Mouse (Mus musculus) myocyte (in vitro differentiated cells): ENCODE measurements around the gene Asic2. TPM values are rescaled to one million over a fixed set of nuclear protein-coding genes. Genes with fewer than 3 reads are reported as not detected.
A peak's percentile ranks its signal among the peaks of the same experiment; 100 is the strongest.

Experiments used
- H3K27me3 ChIP-seq: one replicate; pipeline ENCODE4 v1.6.1; 2011; ENCODE audit not compliant: control insufficient read depth, insufficient read depth, insufficient read length
- H3K36me3 ChIP-seq: one replicate; pipeline ENCODE4 v1.6.1; 2011; ENCODE audit not compliant: control insufficient read depth, insufficient read depth
- H3K4me2 ChIP-seq: one replicate; pipeline ENCODE4 v1.6.1; 2011; ENCODE audit warnings: low read depth, control low read depth
- H3K4me3 ChIP-seq: one replicate; pipeline ENCODE4 v1.5.1; 2011; ENCODE audit warnings: mild to moderate bottlenecking, control low read depth, moderate library complexity
- H3K79me2 ChIP-seq: one replicate; pipeline ENCODE4 v1.6.1; 2011; ENCODE audit not compliant: control insufficient read depth, insufficient read depth
- H3ac ChIP-seq: one replicate; pipeline ENCODE4 v1.6.1; 2011; ENCODE audit not compliant: control insufficient read depth, insufficient read length
- CEBPB ChIP-seq: IDR thresholded peaks from 2 replicates; pipeline ENCODE4 v1.6.1; 2011; ENCODE audit warnings: mild to moderate bottlenecking, moderate library complexity; ENCODE audit not compliant: poor library complexity, insufficient read depth, severe bottlenecking
- E2F4 ChIP-seq: IDR thresholded peaks from one replicate; pipeline ENCODE4 v1.6.1; 2011; ENCODE audit warnings: mild to moderate bottlenecking, control low read depth, moderate library complexity; ENCODE audit not compliant: insufficient read depth
- MAX ChIP-seq: IDR thresholded peaks from one replicate; pipeline ENCODE4 v1.6.1; 2011; ENCODE audit warnings: low read depth, mild to moderate bottlenecking, control low read depth
- MYOD1 ChIP-seq, 3 experiments: IDR thresholded peaks; one replicate each; pipeline ENCODE4 v1.6.1; 2011; ENCODE audit warnings: control low read depth in 2 of 3, low read depth in 2 of 3, mild to moderate bottlenecking in 2 of 3, moderate library complexity in 1 of 3; ENCODE audit not compliant: insufficient read length in 2 of 3, control insufficient read depth in 1 of 3
- MYOG ChIP-seq, 3 experiments: IDR thresholded peaks; one replicate each; pipeline ENCODE4 v1.6.1; 2011; ENCODE audit warnings: control low read depth in 2 of 3, low read depth in 2 of 3, mild to moderate bottlenecking in 2 of 3; ENCODE audit not compliant: insufficient read length in 2 of 3, control insufficient read depth in 1 of 3, insufficient read depth in 1 of 3
- POLR2A ChIP-seq: IDR thresholded peaks from one replicate; pipeline ENCODE4 v1.6.1; 2011; ENCODE audit warnings: low read depth, mild to moderate bottlenecking, control low read depth, moderate library complexity; ENCODE audit not compliant: insufficient read length
- POLR2AphosphoS2 ChIP-seq: IDR thresholded peaks from one replicate; pipeline ENCODE4 v1.6.1; 2011; ENCODE audit warnings: low read depth, control low read depth; ENCODE audit not compliant: insufficient read length
- REST ChIP-seq: IDR thresholded peaks from one replicate; pipeline ENCODE4 v1.6.1; 2011; ENCODE audit warnings: mild to moderate bottlenecking, control low read depth, moderate library complexity; ENCODE audit not compliant: insufficient read depth, insufficient read length
- SRF ChIP-seq: IDR thresholded peaks from one replicate; pipeline ENCODE4 v1.6.1; 2011; ENCODE audit warnings: low read depth; ENCODE audit not compliant: control insufficient read depth, insufficient read length
- TCF12 ChIP-seq: IDR thresholded peaks from one replicate; pipeline ENCODE4 v1.6.1; 2011; ENCODE audit warnings: mild to moderate bottlenecking, control low read depth; ENCODE audit not compliant: poor library complexity, insufficient read depth, severe bottlenecking
- TCF3 ChIP-seq: IDR thresholded peaks from one replicate; pipeline ENCODE4 v1.6.1; 2011; ENCODE audit warnings: low read depth, control low read depth; ENCODE audit not compliant: insufficient read length
- USF1 ChIP-seq: IDR thresholded peaks from one replicate; pipeline ENCODE4 v1.6.1; 2011; ENCODE audit warnings: low read depth, mild to moderate bottlenecking, control low read depth, moderate library complexity
- polyA plus RNA-seq: library from polyadenylated mRNA; unstranded; fragments of >200 nt; fragmentation: generic; extraction: Trizol; gene quantifications from one replicate; pipeline ENCODE4 v1.2.1, GENCODE M21; 2012; ENCODE audit warnings: missing spikeins

The Asic2 gene
- polyA plus RNA-seq, 1 experiment = not detected

- TF ChIP-seq MYOD1 (IDR thresholded peaks at IDR 0.05; ENCODE audit: control insufficient read depth in 1 of 3, insufficient read length in 2 of 3, low read depth in 2 of 3) (no peak), USF1 (no peak), POLR2AphosphoS2 (no peak), POLR2A (no peak), SRF (no peak), TCF3 (no peak), REST (no peak), E2F4 (no peak), MAX (no peak), TCF12 (no peak), CEBPB (no peak), MYOG (IDR thresholded peaks at IDR 0.05; ENCODE audit: control insufficient read depth in 1 of 3, insufficient read depth in 1 of 3, insufficient read length in 2 of 3, low read depth in 2 of 3) (no peak)
- H3ac ChIP-seq = no peak overlapping the region
These were observed 351.8 kb downstream of the Asic2 start for GRCm38 (mm10) chr11:81616437-81616836.

GRCm38 (mm10) chr11:81613869-81614620 lies 354.2 kb downstream of the Asic2 start:
- H3ac ChIP-seq = no peak overlapping the region
- H3K4me2 ChIP-seq = peak overlapping the region; percentile 76
- TF ChIP-seq MYOG (IDR thresholded peaks at IDR 0.05; ENCODE audit: control insufficient read depth in 1 of 3, insufficient read depth in 1 of 3, insufficient read length in 2 of 3, low read depth in 2 of 3) = no peak
- TF ChIP-seq TCF3 = no peak
- no peak for TF ChIP-seq E2F4
- TF ChIP-seq CEBPB = no peak
- TF ChIP-seq REST = no peak
- no peak for TF ChIP-seq SRF
- no peak for TF ChIP-seq MAX
- TF ChIP-seq POLR2A = no peak
- no peak for TF ChIP-seq MYOD1 (IDR thresholded peaks at IDR 0.05; ENCODE audit: control insufficient read depth in 1 of 3, insufficient read length in 2 of 3, low read depth in 2 of 3)
- TF ChIP-seq POLR2AphosphoS2 = no peak
- no peak for TF ChIP-seq USF1
- no peak for TF ChIP-seq TCF12
- peaks cover 6% of the 10 kb centered on the region for H3K27me3 ChIP-seq
- no peaks in the 10 kb centered on the region for H3K36me3 ChIP-seq
- H3K79me2 ChIP-seq = no peaks in the 10 kb centered on the region
- H3K4me3 ChIP-seq = no peak overlapping the region

More at GRCm38 (mm10) chr11:81616437-81616836, 351.8 kb downstream of the Asic2 start:
- Histone ChIP-seq H3K79me2 (no peaks in the 10 kb centered on the region), H3K36me3 (no peaks in the 10 kb centered on the region), H3K4me3 (no peak overlapping the region), H3K27me3 (no peaks in the 10 kb centered on the region), H3K4me2 (no peak overlapping the region)

- Histone ChIP-seq H3K79me2 (no peaks in the 10 kb centered on the region), H3K36me3 (no peaks in the 10 kb centered on the region), H3K4me3 (no peak overlapping the region), H3K27me3 (peaks cover 6% of the 10 kb centered on the region), H3ac (no peak overlapping the region), H3K4me2 (peak overlapping the region; percentile 76)
- TF ChIP-seq CEBPB = no peak
- TF ChIP-seq SRF = no peak
- no peak for TF ChIP-seq USF1
- TF ChIP-seq MYOG (IDR thresholded peaks at IDR 0.05; ENCODE audit: control insufficient read depth in 1 of 3, insufficient read depth in 1 of 3, insufficient read length in 2 of 3, low read depth in 2 of 3) = no peak
- TF ChIP-seq POLR2AphosphoS2 = no peak
- no peak for TF ChIP-seq E2F4
- no peak for TF ChIP-seq TCF3
- no peak for TF ChIP-seq MAX
- no peak for TF ChIP-seq TCF12
- TF ChIP-seq MYOD1 (IDR thresholded peaks at IDR 0.05; ENCODE audit: control insufficient read depth in 1 of 3, insufficient read length in 2 of 3, low read depth in 2 of 3) = no peak
- no peak for TF ChIP-seq POLR2A
- TF ChIP-seq REST = no peak
These were observed 355.3 kb downstream of the Asic2 start for GRCm38 (mm10) chr11:81612798-81613540.

GRCm38 (mm10) chr11:81611948-81612797 lies 356.1 kb downstream of the Asic2 start:
- Histone ChIP-seq H3K4me2 (peak overlapping the region; percentile 18), H3K27me3 (peaks cover 6% of the 10 kb centered on the region), H3K4me3 (no peak overlapping the region), H3ac (no peak overlapping the region), H3K79me2 (no peaks in the 10 kb centered on the region), H3K36me3 (no peaks in the 10 kb centered on the region)
- TF ChIP-seq REST = no peak
- no peak for TF ChIP-seq USF1
- no peak for TF ChIP-seq SRF
- no peak for TF ChIP-seq POLR2A
- TF ChIP-seq POLR2AphosphoS2 = no peak
- no peak for TF ChIP-seq MYOG (IDR thresholded peaks at IDR 0.05; ENCODE audit: control insufficient read depth in 1 of 3, insufficient read depth in 1 of 3, insufficient read length in 2 of 3, low read depth in 2 of 3)
- TF ChIP-seq TCF3 = no peak
- TF ChIP-seq CEBPB = no peak
